Mouse (Mus musculus) thymus, adult 2 months (tissue): ENCODE measurements around the gene Enc1. TPM values are rescaled to one million over a fixed set of nuclear protein-coding genes. Genes with fewer than 3 reads are reported as not detected.

Source experiments
- DNase-seq: peaks from one replicate; pipeline ENCODE4 v3.0.0; 2021
- H3K27ac ChIP-seq: fragments of 200-500 bp; 2 replicates; pipeline ENCODE4 v1.5.1; 2012; ENCODE audit warnings: low read length, control low read depth; ENCODE audit not compliant: control insufficient read depth, insufficient read depth
- H3K27me3 ChIP-seq: fragments of 200-500 bp; 2 replicates; pipeline ENCODE4 v1.6.1; 2012; ENCODE audit warnings: mild to moderate bottlenecking, low read length, moderate library complexity, mixed read lengths; ENCODE audit not compliant: control insufficient read depth, insufficient read depth
- H3K36me3 ChIP-seq: fragments of 200-500 bp; 2 replicates; pipeline ENCODE4 v1.6.1; 2012; ENCODE audit warnings: mild to moderate bottlenecking, low read length, moderate library complexity; ENCODE audit not compliant: control insufficient read depth, insufficient read depth
- H3K4me1 ChIP-seq: fragments of 200-500 bp; replicated peaks from 2 replicates; pipeline ENCODE4 v1.6.1; 2012; ENCODE audit warnings: low read length; ENCODE audit not compliant: control insufficient read depth, insufficient read depth
- H3K4me3 ChIP-seq: fragments of 200-500 bp; 2 replicates; pipeline ENCODE4 v1.5.1; 2012; ENCODE audit warnings: mild to moderate bottlenecking, low read length, control low read depth, moderate library complexity; ENCODE audit not compliant: control insufficient read depth, insufficient read depth
- CTCF ChIP-seq: fragments of 200-500 bp; IDR thresholded peaks from 2 replicates; pipeline ENCODE4 v1.5.1; 2012; ENCODE audit warnings: mild to moderate bottlenecking, control low read depth, low read length, moderate library complexity, borderline replicate concordance; ENCODE audit not compliant: control insufficient read depth, poor library complexity, insufficient read depth; ENCODE audit errors: extremely low read depth
- POLR2A ChIP-seq: fragments of 200-500 bp; IDR thresholded peaks from 2 replicates; pipeline ENCODE4 v1.6.1; 2012; ENCODE audit warnings: mild to moderate bottlenecking, low read length, control low read depth, moderate library complexity; ENCODE audit not compliant: control insufficient read depth, poor library complexity, insufficient read depth; ENCODE audit errors: extremely low read depth
- WGBS: fragments of 180-500 bp; shearing (Covaris S2); methylation state at CpG from one replicate; pipeline ENCODE4 v1.1.7; 2018; 5-methylcytosine and 5-hydroxymethylcytosine counted together
- polyA plus RNA-seq: library from polyadenylated mRNA; depleted of rRNA; stranded (reverse); fragments of >200 nt; gene quantifications from 2 replicates; pipeline ENCODE4 v1.2.3, GENCODE M21; 2012

Enc1 gene
- polyA plus RNA-seq, 1 experiment: 7.6 TPM

GRCm38 (mm10) chr13:97199123-97199522 lies 41.8 kb upstream of the Enc1 start:
- TF ChIP-seq POLR2A: no peak
- no peak for TF ChIP-seq CTCF
- no peak for DNase-seq
- WGBS: 94% methylated on average over 2 of the region's 2 CpGs
- H3K36me3 ChIP-seq: no peaks in the 10 kb centered on the region
- no peak overlapping the region for H3K4me3 ChIP-seq
- H3K4me1 ChIP-seq: peaks cover 8% of the 10 kb centered on the region
- no peaks in the 10 kb centered on the region for H3K27me3 ChIP-seq
- H3K27ac ChIP-seq: no peak overlapping the region

GRCm38 (mm10) chr13:97201076-97201475 lies 39.8 kb upstream of the Enc1 start:
- DNase-seq: no peak
- TF ChIP-seq POLR2A (no peak), CTCF (no peak)
- Histone ChIP-seq H3K4me3 (no peak overlapping the region), H3K36me3 (no peaks in the 10 kb centered on the region), H3K27me3 (no peaks in the 10 kb centered on the region), H3K27ac (no peak overlapping the region), H3K4me1 (peaks cover 12% of the 10 kb centered on the region)
- 86% methylated on average over 7 of the region's 7 CpGs for WGBS

GRCm38 (mm10) chr13:97201896-97202295 lies 39.0 kb upstream of the Enc1 start:
- DNase-seq: no peak
- TF ChIP-seq POLR2A (no peak), CTCF (no peak)
- peaks cover 13% of the 10 kb centered on the region for H3K4me1 ChIP-seq
- 91% methylated on average over 4 of the region's 4 CpGs for WGBS
- H3K27ac ChIP-seq: no peak overlapping the region
- H3K27me3 ChIP-seq: no peaks in the 10 kb centered on the region
- H3K4me3 ChIP-seq: no peak overlapping the region
- no peaks in the 10 kb centered on the region for H3K36me3 ChIP-seq

GRCm38 (mm10) chr13:97205052-97205701 lies 35.7 kb upstream of the Enc1 start:
- DNase-seq: peak; percentile 87
- Histone ChIP-seq H3K36me3 (no peaks in the 10 kb centered on the region), H3K4me3 (peak overlapping the region; percentile 7; the same call in 1 of the 2 replicates), H3K27ac (peak overlapping the region; percentile 63), H3K4me1 (peaks cover 17% of the 10 kb centered on the region), H3K27me3 (no peaks in the 10 kb centered on the region)
- 13% methylated on average over 18 of the region's 18 CpGs for WGBS
- TF ChIP-seq CTCF (no peak), POLR2A (no peak)

- peaks cover 17% of the 10 kb centered on the region for H3K4me1 ChIP-seq
- no peaks in the 10 kb centered on the region for H3K27me3 ChIP-seq
- WGBS: 97% methylated on average over 2 of the region's 2 CpGs
- no peaks in the 10 kb centered on the region for H3K36me3 ChIP-seq
- no peak overlapping the region for H3K4me3 ChIP-seq
- TF ChIP-seq POLR2A: no peak
- TF ChIP-seq CTCF: no peak
- no peak for DNase-seq
- H3K27ac ChIP-seq: no peak overlapping the region
Observed at GRCm38 (mm10) chr13:97206046-97206445, 34.9 kb upstream of the Enc1 start.

- Histone ChIP-seq H3K27me3 (no peaks in the 10 kb centered on the region), H3K36me3 (no peaks in the 10 kb centered on the region), H3K4me3 (no peak overlapping the region), H3K4me1 (peaks cover 17% of the 10 kb centered on the region), H3K27ac (peak overlapping the region; percentile 97)
- TF ChIP-seq CTCF: no peak
- WGBS: 78% methylated on average over 7 of the region's 7 CpGs
- DNase-seq: no peak
Observed at GRCm38 (mm10) chr13:97207472-97208111, 33.3 kb upstream of the Enc1 start.
